Mouse (Mus musculus): ENCODE data around the gene Ust.

Gene Ust

GRCm38 (mm10) chr10:8504832-8505231 lies 13.8 kb downstream of the Ust start:
- in situ Hi-C loops (cut with MseI, MboI) = no loop called here

- in situ Hi-C loops (cut with MseI, MboI) = no loop called here
Observed at GRCm38 (mm10) chr10:8498951-8499891, 19.4 kb downstream of the Ust start.

DNA sequence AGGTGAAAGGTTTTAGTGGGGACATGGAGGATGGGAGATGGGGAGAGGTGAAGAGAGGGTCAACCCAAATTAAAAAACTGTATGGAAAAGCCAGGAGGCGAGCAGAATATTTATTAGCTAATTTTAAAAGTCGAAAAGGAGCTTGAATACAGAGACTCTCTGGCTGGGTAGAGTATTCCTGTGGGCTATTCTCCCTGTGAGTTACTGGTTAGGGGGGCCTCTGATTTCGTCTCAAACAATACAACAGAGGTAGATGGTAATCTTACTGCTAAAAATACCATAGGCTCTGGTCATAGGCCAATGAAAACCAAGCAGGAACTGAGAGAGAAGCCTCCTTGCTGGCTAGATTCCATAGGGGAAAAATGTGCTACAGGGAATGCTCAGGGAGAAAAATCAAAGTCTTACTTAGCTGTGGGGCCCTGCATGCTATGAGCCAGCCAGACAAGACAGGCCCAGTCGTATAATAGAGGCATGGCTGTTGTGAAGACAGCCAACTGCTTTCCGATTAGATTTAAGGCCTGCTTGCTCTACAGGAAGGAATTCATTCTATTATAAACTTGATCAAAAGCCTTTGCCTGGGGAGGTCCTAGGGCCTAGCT lies 23.0 kb downstream of the Ust start:
- in situ Hi-C loops (cut with MseI, MboI) = no loop called here

DNA sequence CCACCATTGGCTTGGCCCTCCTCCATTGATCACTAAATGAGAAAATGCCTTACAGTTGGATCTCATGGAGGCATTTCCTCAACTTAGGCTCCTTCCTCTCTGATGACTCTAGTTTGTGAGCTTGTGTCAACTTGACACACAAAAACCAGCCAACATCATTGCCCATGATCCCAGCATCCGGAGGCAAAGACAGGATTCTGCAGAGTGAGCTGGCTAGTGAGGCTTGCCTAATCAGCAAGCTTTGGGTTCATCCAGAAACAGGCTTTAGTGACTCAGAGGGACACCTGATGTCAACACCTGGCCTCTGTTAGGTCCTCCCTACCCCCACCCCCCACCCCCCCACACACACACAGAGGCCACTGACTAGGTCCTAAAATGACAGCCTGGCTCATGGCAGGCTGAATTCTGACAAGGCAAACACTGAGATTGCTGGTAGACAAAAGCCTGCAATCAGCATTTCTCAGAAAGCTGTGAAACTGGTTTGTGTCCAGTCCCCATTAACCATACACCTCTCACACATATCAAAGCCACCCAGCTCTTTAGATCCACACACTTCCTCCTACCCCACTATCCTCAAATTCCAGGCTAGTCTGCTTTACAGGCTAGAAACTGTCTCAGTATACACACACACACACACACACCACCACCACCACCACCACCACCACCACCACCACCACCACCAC lies 26.6 kb downstream of the Ust start:
- in situ Hi-C loops (cut with MseI, MboI) = no loop called here

GRCm38 (mm10) chr10:8487388-8487787 lies 31.2 kb downstream of the Ust start:
- in situ Hi-C loops (cut with MseI, MboI) = loop anchor here in 1 of 2 experiments (10.0 kb wide), 1 partner anchor 53 kb away; no protein-coding TSS in a partner anchor

DNA sequence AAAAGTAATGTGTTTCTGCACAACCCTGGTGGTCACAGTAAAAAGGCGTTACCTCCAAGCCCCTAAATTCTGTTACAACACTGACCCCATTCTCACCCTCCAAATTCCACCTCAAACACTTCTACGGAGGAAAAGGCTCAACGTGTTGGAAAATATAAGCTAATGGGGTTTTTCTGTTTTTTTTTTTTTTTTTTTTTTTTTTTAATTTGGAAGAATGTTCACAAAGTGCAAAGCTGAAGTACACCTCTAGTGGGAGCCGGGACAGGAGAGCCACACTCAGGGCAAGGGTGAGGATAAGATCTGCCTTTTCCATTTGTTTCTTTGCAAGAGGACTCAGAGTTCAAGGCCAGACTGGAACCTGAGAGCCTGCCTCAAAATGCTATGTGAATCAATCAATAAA lies 34.1 kb downstream of the Ust start:
- in situ Hi-C loops (cut with MseI, MboI) = loop anchor here in 1 of 2 experiments (10.0 kb wide), 1 partner anchor 50 kb away; no protein-coding TSS in a partner anchor

DNA sequence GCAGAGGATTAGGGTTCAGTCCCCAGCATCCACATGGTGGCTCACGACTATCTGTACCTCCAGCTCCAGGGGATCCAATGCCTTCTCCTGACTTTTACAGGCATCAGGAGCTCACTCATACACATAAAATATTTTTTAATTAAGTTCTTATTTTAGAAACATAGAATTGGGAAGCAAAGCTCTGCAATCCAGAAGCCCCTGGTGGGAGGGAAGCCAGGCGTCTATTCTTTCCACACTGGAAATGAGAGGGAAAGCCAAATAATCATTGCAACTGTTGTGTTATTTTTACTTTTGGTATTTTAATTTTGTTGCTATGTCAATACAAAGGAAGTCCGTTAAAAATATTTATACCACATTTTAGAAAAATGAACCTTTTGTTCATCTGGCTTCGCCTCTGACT lies 35.8 kb downstream of the Ust start:
- in situ Hi-C loops (cut with MseI, MboI) = loop anchor here in 1 of 2 experiments (10.0 kb wide), 1 partner anchor 48 kb away; no protein-coding TSS in a partner anchor

- in situ Hi-C loops (cut with MseI, MboI) = loop anchor here in 1 of 2 experiments (10.0 kb wide), 1 partner anchor 45 kb away; no protein-coding TSS in a partner anchor
Observed at GRCm38 (mm10) chr10:8479779-8480178, 38.8 kb downstream of the Ust start.

DNA sequence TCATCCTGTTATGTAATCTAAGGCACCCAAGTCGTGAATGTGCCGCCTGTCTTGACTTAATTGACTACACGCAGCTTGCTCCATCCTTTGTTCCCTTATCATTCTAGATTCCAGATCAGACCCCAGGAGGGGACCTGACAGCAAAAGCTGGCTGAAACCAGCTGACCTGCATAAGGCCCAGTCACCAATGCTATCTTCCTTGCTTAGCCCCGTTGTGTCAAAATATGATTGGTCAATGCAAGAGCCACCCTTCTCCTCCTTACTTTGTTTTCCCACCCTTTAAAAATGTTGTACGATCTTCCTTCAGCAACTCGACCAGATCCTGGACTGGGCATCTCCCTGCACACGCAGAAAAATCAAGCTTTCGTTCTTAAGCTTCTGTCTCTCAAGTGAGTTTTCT lies 40.7 kb downstream of the Ust start:
- in situ Hi-C loops (cut with MseI, MboI) = no loop called here

- in situ Hi-C loops (cut with MseI, MboI) = no loop called here
Observed at GRCm38 (mm10) chr10:8471995-8472394, 46.6 kb downstream of the Ust start.

GRCm38 (mm10) chr10:8471012-8471411 lies 47.6 kb downstream of the Ust start:
- in situ Hi-C loops (cut with MseI, MboI) = no loop called here

GRCm38 (mm10) chr10:8469516-8469915 lies 49.1 kb downstream of the Ust start:
- in situ Hi-C loops (cut with MseI, MboI) = no loop called here

DNA sequence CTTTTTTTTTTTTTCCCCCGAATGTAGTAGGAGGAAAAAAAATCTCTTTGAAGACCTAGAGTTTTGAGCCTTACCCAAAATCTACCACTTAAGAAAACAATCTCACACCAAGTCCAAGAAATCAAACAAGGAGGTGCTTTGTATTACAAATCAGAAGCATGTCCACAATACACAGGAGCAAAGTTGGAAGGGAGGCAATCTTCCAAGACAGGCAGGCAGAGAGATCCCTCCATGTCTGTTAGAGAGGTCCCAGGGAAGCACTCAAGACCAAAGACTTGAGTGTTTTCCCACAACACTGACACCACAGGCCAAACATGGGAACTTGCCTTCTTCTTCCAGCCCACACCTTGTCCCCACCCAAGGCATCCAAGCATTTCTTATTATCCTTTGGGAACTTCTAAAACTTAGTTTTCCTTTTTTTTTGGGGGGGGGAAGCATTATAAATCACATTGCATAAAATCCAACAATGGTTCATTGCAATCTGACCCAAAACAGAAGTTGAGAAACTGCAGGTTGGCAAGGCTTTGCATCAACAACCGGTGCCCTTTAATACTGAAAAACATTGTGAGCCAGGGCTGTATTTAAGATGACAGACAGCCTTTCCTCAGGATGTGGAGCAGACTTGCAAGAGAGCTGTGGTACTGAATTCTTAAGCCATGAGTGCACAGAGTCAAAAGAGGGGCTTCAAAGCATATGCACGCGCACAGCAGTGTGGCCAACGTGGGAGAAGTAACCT lies 49.8 kb downstream of the Ust start:
- in situ Hi-C loops (cut with MseI, MboI) = no loop called here

DNA sequence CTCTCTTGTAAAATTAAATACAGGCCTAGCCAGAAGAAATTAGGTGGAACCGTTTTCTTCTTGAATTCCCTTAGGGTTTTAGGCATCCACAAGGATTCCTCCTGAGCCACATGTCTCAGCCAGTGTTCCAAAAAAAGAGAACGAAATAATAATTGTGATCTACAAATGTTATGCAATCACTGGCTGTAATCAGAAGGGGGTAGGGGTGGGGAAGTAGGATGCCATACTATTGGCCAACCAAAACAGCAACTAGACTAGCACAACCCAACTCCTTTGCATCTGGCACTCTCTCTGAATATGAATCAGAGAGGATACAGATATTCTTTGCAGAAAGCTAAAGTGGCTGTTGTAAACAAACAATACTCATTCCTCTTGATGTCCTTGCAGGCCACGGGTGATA lies 52.7 kb downstream of the Ust start:
- in situ Hi-C loops (cut with MseI, MboI) = no loop called here

DNA sequence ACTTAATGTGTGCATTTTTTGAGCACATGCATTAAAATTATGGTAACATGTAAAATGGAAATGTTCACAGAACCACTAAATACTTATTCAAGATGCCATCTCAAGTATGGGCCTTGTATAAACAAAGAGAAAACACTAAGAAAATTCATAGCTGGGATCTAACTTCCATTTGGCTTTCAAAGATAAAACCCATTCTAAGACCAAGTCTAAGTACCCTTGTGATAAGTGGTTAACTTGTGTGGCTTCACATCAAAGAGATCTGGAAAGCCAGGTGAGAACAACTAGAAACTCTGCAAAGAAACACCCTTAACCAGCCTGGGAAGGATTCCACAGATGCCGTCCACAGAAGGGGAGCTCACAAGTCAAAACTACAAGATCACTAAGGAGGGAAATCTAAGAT lies 53.4 kb downstream of the Ust start:
- in situ Hi-C loops (cut with MseI, MboI) = no loop called here

DNA sequence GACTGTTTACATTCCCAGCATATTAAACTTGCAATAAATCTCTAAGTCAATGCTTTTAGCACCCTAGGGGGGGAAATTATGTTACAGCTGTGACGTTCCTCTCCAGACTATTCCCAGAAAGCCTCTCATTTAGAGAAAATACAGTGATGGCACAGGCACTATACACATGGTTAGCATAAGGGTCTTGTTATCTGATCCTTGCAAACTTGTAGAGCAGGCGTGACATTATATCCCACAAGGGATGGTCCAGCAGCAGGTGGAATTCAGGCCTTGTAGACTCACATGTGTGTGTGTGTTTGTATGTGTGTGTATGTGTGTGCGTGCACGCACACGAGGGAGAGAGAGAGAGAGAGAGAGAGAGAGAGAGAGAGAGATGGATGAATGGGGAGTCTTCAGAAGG lies 57.3 kb downstream of the Ust start:
- in situ Hi-C loops (cut with MseI, MboI) = no loop called here

DNA sequence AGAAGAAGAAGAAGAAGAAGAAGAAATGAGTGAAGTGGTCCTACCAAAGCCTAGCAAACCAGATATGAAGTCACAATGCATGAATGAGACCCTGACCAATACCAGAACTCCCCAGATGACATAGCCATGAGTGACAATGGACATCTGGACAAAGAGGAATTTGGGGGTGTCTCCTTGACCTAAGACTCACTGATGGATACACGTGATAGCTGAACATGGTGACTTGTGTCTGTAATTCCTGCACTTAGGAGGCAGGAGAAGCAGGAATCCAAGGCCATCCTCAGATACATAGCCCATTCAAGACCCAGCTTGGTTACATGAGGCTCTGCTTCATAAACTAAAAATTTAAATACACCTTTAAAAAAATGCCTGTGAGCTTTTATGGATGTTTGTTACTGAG lies 63.9 kb downstream of the Ust start:
- in situ Hi-C loops (cut with MseI, MboI) = no loop called here

DNA sequence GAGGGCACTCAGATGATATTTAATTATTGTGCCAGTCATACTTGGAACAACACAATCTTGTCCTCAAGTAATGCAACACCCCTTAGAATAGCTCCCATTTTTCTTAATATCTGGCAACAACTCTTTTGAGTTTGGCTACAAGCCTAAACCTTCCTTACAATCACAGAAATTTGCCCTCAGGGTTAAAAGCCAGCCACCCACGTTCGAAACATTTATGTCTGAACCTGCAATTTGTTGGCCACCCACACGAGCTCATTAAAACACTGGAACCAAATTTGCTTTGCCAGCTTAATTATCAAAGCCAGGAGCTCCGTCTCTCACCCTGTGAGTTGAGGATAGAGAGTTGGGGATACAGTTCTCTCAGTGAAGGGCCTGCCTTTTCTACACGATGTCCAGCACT lies 70.9 kb downstream of the Ust start:
- in situ Hi-C loops (cut with MseI, MboI) = no loop called here

GRCm38 (mm10) chr10:8446972-8447371 lies 71.7 kb downstream of the Ust start:
- in situ Hi-C loops (cut with MseI, MboI) = no loop called here

GRCm38 (mm10) chr10:8444052-8444451 lies 74.6 kb downstream of the Ust start:
- in situ Hi-C loops (cut with MseI, MboI) = no loop called here

DNA sequence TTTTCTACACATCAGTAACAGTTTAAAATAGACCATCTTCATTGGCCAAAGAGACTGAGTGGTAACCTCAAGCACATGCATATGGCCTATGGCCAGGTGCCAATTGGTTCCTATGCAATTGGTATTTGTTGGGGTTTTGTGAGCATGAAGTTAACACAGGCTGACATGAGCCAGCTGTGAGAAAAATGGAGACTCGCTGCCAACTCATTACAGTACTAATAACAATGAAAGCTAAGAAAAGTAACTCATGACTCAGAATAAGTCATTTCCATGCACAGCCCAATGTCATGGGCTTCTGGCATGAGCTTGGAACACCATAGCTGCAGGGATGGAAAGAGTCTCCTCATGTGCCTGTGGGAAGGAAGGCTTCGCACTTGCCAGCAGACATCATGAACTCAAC lies 86.8 kb downstream of the Ust start:
- in situ Hi-C loops (cut with MseI, MboI) = loop anchor here in 1 of 2 experiments (10.0 kb wide), 1 partner anchor 53 kb away; no protein-coding TSS in a partner anchor
